Mouse (Mus musculus): ENCODE measurements around the gene Cnot9.
"Not testable (repeated sequence)": the region's sequence is repeated elsewhere in the genome, so short reads cannot be mapped to it uniquely, and the experiment has no call there.

The Cnot9 gene

DNA sequence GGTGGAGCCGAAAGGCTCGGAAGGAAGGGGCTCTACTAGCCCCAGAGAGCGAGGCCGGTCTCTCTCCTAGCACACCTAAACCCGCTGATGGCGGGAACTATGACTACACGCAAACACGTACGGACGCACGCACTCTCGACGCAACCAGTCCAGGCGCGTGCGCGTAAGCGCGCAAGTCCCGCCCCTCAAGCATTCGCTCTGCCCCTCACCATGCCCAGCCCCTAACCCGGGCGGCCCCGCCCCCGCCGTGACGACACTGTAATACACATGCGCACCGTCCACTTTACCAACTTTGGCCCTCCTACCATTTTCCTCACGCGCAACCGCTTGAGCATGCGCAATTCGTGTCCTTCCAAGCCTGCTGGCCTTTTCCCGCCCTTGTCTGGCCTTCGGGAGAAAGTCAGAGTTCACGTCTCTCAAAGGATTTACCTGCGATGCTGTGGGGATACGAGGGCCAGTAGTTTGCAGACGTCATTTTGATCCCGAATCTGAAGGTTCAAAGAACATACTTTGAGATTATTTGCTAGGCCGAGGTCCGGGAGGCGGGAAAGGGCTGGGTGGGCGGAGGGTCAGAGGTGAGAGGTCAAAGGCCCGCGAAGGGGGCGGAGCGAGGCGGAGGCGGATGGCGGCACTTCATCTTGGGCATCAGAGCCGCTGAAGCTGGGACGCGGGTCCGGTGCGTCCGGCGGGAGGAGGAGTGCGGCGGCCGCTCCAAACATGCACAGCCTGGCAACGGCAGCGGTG is at the start of gene Cnot9:
Gene Cnot9 (plus strand): TSS at position 338 of the 744 bp plus-strand sequence.
- DNase-seq (ENCODE audit: low spot score in 2 of 2), result peak; percentile 100

DNA sequence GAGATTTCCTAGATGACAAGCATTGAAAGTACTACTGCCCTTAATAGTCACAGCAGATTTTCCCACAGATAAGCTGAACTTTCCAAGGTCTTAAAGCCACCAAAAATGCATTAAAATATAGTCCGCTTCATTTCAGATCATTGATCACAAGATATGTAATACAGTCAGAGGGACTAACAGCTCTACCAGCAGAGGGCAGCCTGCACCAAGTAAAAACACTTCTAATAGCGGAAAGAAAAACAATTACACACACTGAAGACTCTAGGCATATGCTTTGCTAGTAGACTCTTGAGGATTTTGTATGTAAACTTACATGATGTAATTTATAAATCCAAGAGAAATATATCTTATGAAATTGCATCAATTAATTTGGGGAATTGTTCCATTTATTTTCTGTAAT is 45.6 kb upstream of the Cnot9 start:
- peak in 1 of 2 experiments; percentile 22 for DNase-seq (ENCODE audit: low spot score in 2 of 2)

DNA sequence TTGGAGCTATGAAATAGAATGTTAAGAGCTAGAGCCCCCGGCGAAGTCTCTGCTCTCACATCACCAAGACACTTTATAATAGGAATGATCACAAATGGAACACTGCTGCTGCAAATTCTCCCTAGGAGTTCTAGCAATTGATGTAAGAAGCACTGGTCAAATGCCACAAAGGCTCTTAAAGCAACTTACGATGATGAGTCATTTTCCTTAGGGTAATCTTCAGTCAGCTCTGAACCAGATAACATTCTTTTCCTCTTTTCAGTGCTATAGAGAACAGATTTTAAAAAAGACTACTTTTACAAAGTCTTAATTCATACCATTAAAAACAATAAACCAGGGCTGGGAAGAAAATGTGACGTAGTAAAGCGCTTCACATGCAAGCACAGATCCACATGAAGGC is 20.1 kb upstream of the Cnot9 start:
- DNase-seq (ENCODE audit: low spot score in 2 of 2), result no peak

DNA sequence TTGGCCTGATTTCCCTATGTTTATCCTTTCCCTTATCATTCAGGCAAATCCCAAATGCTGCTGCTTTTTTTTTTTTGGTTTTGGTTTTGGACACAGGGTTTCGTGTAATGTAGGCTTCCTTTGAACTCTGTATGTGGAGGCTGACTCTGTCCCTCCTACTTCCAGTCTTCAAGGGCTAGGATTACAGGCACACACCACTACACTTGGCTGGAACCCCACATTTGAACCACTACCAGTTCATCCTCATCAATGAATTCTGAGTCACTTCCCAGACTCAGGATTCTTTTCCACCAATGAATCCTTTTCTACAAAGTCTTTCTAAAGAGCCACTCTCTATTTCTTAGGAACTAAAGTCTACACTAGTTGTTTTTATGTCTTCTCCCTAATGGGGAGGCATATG is 4.8 kb upstream of the Cnot9 start:
- DNase-seq (ENCODE audit: low spot score in 2 of 2), result no peak

DNA sequence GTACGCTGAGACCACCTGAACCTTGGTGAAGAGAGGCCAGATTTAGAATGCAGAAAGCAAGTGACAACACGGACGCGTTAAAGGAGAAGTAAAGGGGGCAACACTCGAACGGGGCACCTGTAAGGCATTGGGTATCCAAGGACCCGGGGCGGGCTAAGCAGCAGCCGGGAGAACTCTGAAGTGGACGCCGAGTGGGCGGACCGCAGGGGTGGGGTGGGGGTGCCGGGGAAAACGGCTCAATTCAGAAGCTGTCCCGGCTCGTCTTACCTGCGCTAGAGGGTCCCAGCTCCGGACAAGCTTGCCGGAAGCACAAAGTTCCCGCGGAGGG is 501 bp upstream of the Cnot9 start:
- no peak for DNase-seq (ENCODE audit: low spot score in 2 of 2)

- DNase-seq (ENCODE audit: low spot score in 2 of 2), result no peak
Measured at GRCm38 (mm10) chr1:74506471-74506881, 618 bp downstream of the Cnot9 start.

- DNase-seq (ENCODE audit: low spot score in 2 of 2), result no peak
Measured at GRCm38 (mm10) chr1:74507780-74508179, 1.9 kb downstream of the Cnot9 start.

DNA sequence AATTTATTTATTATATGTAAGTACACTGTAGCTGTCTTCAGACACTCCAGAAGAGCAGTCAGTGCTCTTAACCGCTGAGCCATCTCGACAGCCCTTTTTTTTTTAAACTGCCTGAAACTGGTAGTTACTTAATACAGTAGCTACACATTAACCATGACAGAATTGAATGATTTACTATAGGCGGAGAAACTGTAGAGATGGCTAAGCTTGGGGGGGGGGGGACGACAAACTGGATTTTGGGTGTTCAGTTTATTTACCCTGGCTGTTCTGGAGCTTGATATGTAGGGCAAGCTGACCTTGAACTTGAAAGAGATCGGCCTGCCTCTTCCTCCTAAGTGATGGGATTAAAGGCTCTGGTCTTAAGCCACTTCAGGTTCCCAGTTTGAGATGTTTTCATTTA is 5.4 kb downstream of the Cnot9 start:
- no peak for DNase-seq (ENCODE audit: low spot score in 2 of 2)

- DNase-seq (ENCODE audit: low spot score in 2 of 2), result not testable (repeated sequence)
Measured at GRCm38 (mm10) chr1:74512999-74513398, 7.1 kb downstream of the Cnot9 start.

- no peak for DNase-seq (ENCODE audit: low spot score in 2 of 2)
Measured at GRCm38 (mm10) chr1:74519875-74520274, 14.0 kb downstream of the Cnot9 start.

DNA sequence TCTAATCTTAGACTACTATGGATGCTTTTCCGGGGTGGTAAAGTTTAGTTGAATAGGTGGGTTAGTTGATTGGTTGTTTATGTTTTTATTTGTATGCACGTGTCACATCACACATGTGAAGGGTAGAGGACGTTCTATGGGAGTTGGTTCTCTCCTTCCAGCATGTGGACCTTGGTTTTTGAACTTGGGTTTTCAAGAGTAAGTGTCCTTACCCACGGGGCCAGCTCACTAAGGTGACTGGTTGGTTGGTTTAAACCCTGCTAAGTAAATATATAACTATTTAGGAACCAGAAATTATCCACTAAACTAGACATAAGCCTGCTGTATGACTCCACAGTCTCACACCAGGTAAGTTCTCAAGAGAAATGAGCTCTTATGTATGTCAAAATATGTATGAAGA is 18.9 kb downstream of the Cnot9 start:
- no peak for DNase-seq (ENCODE audit: low spot score in 2 of 2)

GRCm38 (mm10) chr1:74528589-74528988 is 22.7 kb downstream of the Cnot9 start:
- DNase-seq (ENCODE audit: low spot score in 2 of 2), result no peak

GRCm38 (mm10) chr1:74538650-74539049 is 32.8 kb downstream of the Cnot9 start:
- no peak for DNase-seq (ENCODE audit: low spot score in 2 of 2)

- no peak for DNase-seq (ENCODE audit: low spot score in 2 of 2)
Measured at GRCm38 (mm10) chr1:74542451-74542961, 36.6 kb downstream of the Cnot9 start, which contains the start of gene Plcd4. TSS of gene Plcd4 (plus strand) at chr1:74542888.

GRCm38 (mm10) chr1:74544184-74544583 is 38.3 kb downstream of the Cnot9 start, which contains the start of gene Usp37:
TSS of gene Usp37 (minus strand) at chr1:74544284.
- DNase-seq (ENCODE audit: low spot score in 2 of 2), result no peak

GRCm38 (mm10) chr1:74559061-74559460 is 53.2 kb downstream of the Cnot9 start:
- no peak for DNase-seq (ENCODE audit: low spot score in 2 of 2)

GRCm38 (mm10) chr1:74565834-74566233 is 60.0 kb downstream of the Cnot9 start:
- no peak for DNase-seq (ENCODE audit: low spot score in 2 of 2)

DNA sequence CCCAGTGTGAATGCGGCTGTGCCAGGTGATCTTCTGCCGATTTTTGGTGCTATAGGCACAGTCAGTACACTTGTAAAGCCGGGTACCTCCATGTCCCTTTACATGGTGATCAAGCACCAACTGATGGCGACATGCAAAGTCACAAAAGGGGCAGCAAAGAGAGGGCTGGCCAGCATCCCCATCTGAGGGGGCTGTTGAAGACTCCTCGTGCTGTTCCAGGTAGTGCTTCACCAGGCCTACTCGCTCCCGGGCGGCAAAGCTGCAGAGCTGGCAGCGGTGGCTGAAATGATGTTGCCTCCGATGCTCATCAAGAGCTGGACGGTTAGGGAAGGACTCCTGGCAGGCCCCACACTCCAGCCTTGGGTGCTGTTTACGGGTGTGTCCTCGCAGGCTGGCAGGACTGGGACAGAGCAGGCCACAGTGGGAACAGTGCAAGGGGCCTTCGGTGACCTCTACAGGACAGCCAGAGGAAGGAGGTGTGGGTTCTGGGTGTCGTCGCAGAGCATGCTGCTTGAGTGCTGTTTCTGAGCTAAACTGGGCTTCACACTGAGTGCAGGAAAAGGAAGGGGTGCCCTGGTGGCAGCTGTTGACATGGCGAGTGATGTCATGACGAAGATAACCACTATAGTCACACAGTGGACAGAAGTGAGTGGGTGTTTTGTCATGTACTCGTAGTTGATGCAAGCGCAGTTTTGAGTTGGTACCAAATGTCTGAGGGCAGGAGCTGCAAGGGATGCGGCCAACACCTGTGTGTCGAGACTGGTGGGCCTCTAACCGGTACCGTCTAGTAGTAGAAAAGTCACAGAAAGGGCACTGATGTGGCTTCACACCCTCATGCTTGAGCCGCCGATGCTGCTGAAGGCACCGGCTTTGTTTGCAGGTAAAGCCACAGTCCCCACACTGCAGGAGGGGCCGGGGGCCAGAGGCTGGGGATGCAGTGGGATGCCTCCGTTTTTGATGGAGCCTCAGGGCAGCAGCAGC is 64.2 kb downstream of the Cnot9 start:
- no peak for DNase-seq (ENCODE audit: low spot score in 2 of 2)

Data from urinary bladder, adult 18-20 months (tissue).